Mouse (Mus musculus): ENCODE measurements around the gene Exosc6. TPM values are rescaled to one million over a fixed set of nuclear protein-coding genes. Genes with fewer than 3 reads are reported as not detected.

Exosc6 gene
- total RNA-seq, 2 experiments from 2014 or later, result not detected

Small RNA genes within 50 kb of the gene (microRNA-seq; reads per million reads assigned to microRNA genes)
- gene Gm24103 (not detected), gene Mir3473d (6.8 reads per million, percentile 17 among the genes with 10 or more reads in this experiment)

Other genes with a start within 250 kb of the Exosc6 start
- 10 to 100 TPM; 63.7 to 63.8 TPM for gene Cog4, start 209.7 kb upstream of the Exosc6 start, total RNA-seq (2021)
- 10 to 100 TPM; 13.2 to 16.1 TPM for gene Sf3b3, start 209.6 kb upstream of the Exosc6 start, total RNA-seq (2021)
- 1 to 10 TPM; 3.6 to 4.4 TPM for gene Fuk, start 153.9 kb upstream of the Exosc6 start, total RNA-seq (2021)
- 10 to 100 TPM; 45.6 to 54.6 TPM for gene St3gal2, start 136.4 kb upstream of the Exosc6 start, total RNA-seq (2021)
- 10 to 100 TPM; 27.2 to 31.8 TPM for gene Ddx19a, start 58.5 kb upstream of the Exosc6 start, total RNA-seq (2021)
- 10 to 100 TPM; 10.8 to 11.7 TPM for gene Ddx19b, start 24.6 kb upstream of the Exosc6 start, total RNA-seq (2021)
- 10 to 100 TPM; 43.1 to 54.1 TPM for gene Aars, start 23.2 kb upstream of the Exosc6 start, total RNA-seq (2021)
- gene Clec18a, start 36.1 kb downstream of the Exosc6 start, total RNA-seq (2021), result under 1 TPM; 0.38 to 0.62 TPM
- 100 to 1,000 TPM; 115 to 127 TPM for gene Pdpr, start 38.3 kb downstream of the Exosc6 start, total RNA-seq (2021)
- gene Glg1, start 202.9 kb downstream of the Exosc6 start, total RNA-seq (2021), result 10 to 100 TPM; 30.5 to 35.0 TPM
- gene Rfwd3, start 243.9 kb downstream of the Exosc6 start, total RNA-seq (2021), result 1 to 10 TPM; 3.5 to 4.2 TPM

Data from gastrocnemius, adult 18-20 months (tissue).